Mouse (Mus musculus) midbrain, embryonic 15.5 days (tissue): ENCODE data around the gene Cd200r1. TPM values are rescaled to one million over a fixed set of nuclear protein-coding genes. Genes with fewer than 3 reads are reported as not detected.
"Not testable (repeated sequence)": the region's sequence is repeated elsewhere in the genome, so short reads cannot be mapped to it uniquely, and the experiment has no call there.

Source experiments
- ATAC-seq: fragments of 200-750 bp; cut with Nextera tagmentation; replicated peaks from 2 replicates; pipeline ENCODE4 v1.8.0; 2017; ENCODE audit warnings: moderate TSS enrichment
- H3K27ac ChIP-seq: fragments of 300-500 bp; sonication (generic); 2 replicates; pipeline ENCODE4 v1.5.1; 2015; ENCODE audit warnings: mild to moderate bottlenecking, inconsistent platforms
- H3K27me3 ChIP-seq: fragments of 300-500 bp; sonication (generic); replicated peaks from 2 replicates; pipeline ENCODE4 v1.6.1; 2015; ENCODE audit warnings: inconsistent platforms
- H3K36me3 ChIP-seq: fragments of 300-500 bp; sonication (generic); replicated peaks from 2 replicates; pipeline ENCODE4 v1.6.1; 2015; ENCODE audit warnings: inconsistent platforms
- H3K4me1 ChIP-seq: fragments of 300-500 bp; sonication (generic); 2 replicates; pipeline ENCODE4 v1.6.1; 2015; ENCODE audit warnings: inconsistent platforms
- H3K4me2 ChIP-seq: fragments of 300-500 bp; sonication (generic); 2 replicates; pipeline ENCODE4 v1.6.1; 2015; ENCODE audit warnings: inconsistent platforms, mild to moderate bottlenecking, moderate library complexity
- H3K4me3 ChIP-seq: fragments of 300-500 bp; sonication (generic); 2 replicates; pipeline ENCODE4 v1.5.1; 2015; ENCODE audit warnings: mild to moderate bottlenecking, inconsistent platforms
- H3K9ac ChIP-seq: fragments of 300-500 bp; sonication (generic); 2 replicates; pipeline ENCODE4 v1.6.1; 2015; ENCODE audit warnings: mild to moderate bottlenecking, inconsistent platforms
- H3K9me3 ChIP-seq: fragments of 300-500 bp; sonication (generic); 2 replicates; pipeline ENCODE4 v1.6.1; 2016; ENCODE audit warnings: inconsistent platforms
- WGBS: fragments of 180-500 bp; shearing (Covaris S2); methylation state at CpG from one replicate; pipeline ENCODE4 v1.1.7; 2015; ENCODE audit warnings: mixed read lengths; 5-methylcytosine and 5-hydroxymethylcytosine counted together
- polyA plus RNA-seq: library from polyadenylated mRNA; unstranded; fragments of >200 nt; fragmentation: Nextera tagmentation; extraction: Ambion mirVana; gene quantifications from 2 replicates; pipeline ENCODE4 v1.2.1, GENCODE M21; 2015

The Cd200r1 gene
- polyA plus RNA-seq, 1 experiment from 2014 or later: 1.1 TPM

DNA sequence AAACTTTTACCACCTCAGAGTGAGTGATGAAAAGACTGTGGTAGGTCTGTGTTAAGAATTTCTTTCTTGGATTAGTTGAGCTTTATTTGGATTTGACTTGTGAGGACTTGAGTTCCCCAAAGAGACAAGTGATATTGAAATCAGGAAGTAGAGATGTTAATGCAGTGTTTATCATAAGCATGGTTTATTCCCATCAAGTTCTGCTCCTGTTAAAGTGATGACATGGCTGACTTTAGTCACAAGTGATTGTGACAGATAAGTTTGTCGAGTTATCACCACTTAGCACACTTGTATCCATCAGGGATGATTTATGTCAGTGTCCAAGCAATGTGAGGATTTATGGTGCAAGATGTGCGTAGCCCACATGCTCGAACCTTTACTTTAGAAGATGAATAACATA lies 66.8 kb downstream of the Cd200r1 start:
- H3K27ac ChIP-seq: no peak overlapping the region
- no peak overlapping the region for H3K4me2 ChIP-seq
- H3K27me3 ChIP-seq: no peaks in the 10 kb centered on the region
- no peak overlapping the region for H3K9ac ChIP-seq
- 85% methylated on average over 3 of the region's 3 CpGs for WGBS
- no peaks in the 10 kb centered on the region for H3K36me3 ChIP-seq
- H3K9me3 ChIP-seq: no peaks in the 10 kb centered on the region
- no peak overlapping the region for H3K4me3 ChIP-seq
- no peak for ATAC-seq
- H3K4me1 ChIP-seq: no peaks in the 10 kb centered on the region

DNA sequence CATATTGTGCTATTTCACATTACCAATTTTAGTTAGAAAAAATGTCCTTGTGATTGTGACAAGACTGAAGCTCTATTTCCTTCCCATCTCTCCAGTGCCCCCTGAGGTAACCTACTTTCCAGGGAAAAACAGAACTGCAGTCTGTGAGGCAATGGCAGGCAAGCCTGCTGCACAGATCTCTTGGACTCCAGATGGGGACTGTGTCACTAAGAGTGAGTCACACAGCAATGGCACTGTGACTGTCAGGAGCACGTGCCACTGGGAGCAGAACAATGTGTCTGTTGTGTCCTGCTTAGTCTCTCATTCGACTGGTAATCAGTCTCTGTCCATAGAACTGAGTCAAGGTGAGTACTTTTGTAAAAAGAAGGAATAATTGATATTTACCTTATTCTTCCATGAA lies 67.7 kb downstream of the Cd200r1 start:
- not testable (repeated sequence) for H3K4me3 ChIP-seq, H3K9ac ChIP-seq, H3K36me3 ChIP-seq, ATAC-seq, H3K9me3 ChIP-seq, H3K4me2 ChIP-seq, H3K27ac ChIP-seq, H3K4me1 ChIP-seq, H3K27me3 ChIP-seq
- 40% methylated on average over 2 of the region's 2 CpGs for WGBS

Other genes with a start within 250 kb of the Cd200r1 start
- 11.7 and 15.8 TPM in 2 replicates for gene Boc, start 206.8 kb upstream of the Cd200r1 start, polyA plus RNA-seq
- gene Nepro, start 41.4 kb upstream of the Cd200r1 start, polyA plus RNA-seq: 4.4 and 4.9 TPM in 2 replicates
- gene Gtpbp8, start 19.4 kb upstream of the Cd200r1 start, polyA plus RNA-seq: 35.3 and 38.1 TPM in 2 replicates
- gene Cd200r4, start 46.0 kb downstream of the Cd200r1 start, polyA plus RNA-seq: 0.09 TPM in 1 of 2 replicates, not detected in the other
- gene Cd200r2, start 101.4 kb downstream of the Cd200r1 start, polyA plus RNA-seq: not detected in 2 replicates
- not detected in 2 replicates for gene Cd200r3, start 177.9 kb downstream of the Cd200r1 start, polyA plus RNA-seq